Mouse (Mus musculus): ENCODE measurements around the gene Ccdc28a. TPM values are rescaled to one million over a fixed set of nuclear protein-coding genes. Genes with fewer than 3 reads are reported as not detected.
A peak's percentile ranks its signal among the peaks of the same experiment; 100 is the strongest.

The Ccdc28a gene
- polyA plus RNA-seq, 1 experiment from 2014 or later, result 19.1 TPM

DNA sequence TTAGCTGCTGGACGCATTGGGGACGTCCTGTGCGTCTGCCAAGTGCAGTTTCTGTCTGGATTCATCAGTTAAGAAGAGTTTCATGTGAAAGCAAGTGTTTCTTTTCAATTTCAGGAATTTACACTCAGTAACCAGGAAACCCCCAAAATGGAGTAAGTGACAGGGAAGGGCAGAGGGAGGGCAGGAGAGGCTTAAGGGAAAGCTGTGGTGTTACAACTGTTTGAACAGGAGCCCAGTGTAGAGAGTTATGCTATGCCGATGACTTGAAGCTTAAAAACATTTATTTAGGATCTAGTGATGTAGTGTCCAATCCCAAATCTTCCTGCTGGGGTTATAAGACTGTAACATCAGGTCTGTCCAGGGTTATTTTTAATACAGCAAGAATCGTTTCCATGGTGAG is 20.7 kb downstream of the Ccdc28a start:
- WGBS, result 73% methylated on average over 5 of the region's 5 CpGs
- no peak overlapping the region for H3K4me3 ChIP-seq (replicated peaks)
- no peak for ATAC-seq (ENCODE audit: insufficient number of reproducible peaks, low FRiP score, low TSS enrichment, low read depth)

DNA sequence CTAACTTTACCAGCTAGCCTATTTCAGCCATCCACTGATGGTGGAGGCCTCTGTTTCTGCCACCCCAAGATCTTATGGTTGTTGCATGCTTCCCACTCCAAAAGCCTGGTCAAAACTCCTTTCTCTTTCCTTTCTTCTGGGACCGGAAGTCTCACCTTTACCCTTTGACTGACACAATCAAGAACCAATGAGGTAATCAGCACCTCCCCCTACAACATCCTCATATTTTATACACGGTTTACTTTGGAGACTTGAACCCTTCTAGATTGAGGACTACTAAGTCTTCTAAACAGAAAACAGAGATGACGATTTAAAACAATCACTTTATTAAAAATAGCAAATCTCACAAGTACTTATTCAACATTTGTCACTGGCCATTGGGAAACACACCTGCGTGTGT is 21.4 kb downstream of the Ccdc28a start:
- Histone ChIP-seq H3K9me3 (replicated peaks) (no peaks in the 10 kb centered on the region), H3K36me3 (no peaks in the 10 kb centered on the region), H3K9ac (no peak overlapping the region), H3K27ac (replicated peaks) (0 out of 2 replicates have a peak overlapping the region, but pooled peaks have one; percentile 0), H3K4me3 (replicated peaks) (no peak overlapping the region), H3K4me2 (replicated peaks) (no peak overlapping the region), H3K4me1 (peaks cover 8% of the 10 kb centered on the region; the same call in 1 of the 2 replicates), H3K27me3 (no peaks in the 10 kb centered on the region)
- WGBS, result 76% methylated on average over 4 of the region's 4 CpGs
- no peak for ATAC-seq (ENCODE audit: insufficient number of reproducible peaks, low FRiP score, low TSS enrichment, low read depth)

More for the DNA sequence above, 20.7 kb downstream of the Ccdc28a start:
- H3K9me3 ChIP-seq (replicated peaks), result no peaks in the 10 kb centered on the region
- H3K4me1 ChIP-seq, result peaks cover 8% of the 10 kb centered on the region; the same call in 1 of the 2 replicates
- H3K27ac ChIP-seq (replicated peaks), result no peak overlapping the region
- no peak overlapping the region for H3K4me2 ChIP-seq (replicated peaks)
- no peaks in the 10 kb centered on the region for H3K27me3 ChIP-seq
- H3K36me3 ChIP-seq, result no peaks in the 10 kb centered on the region
- no peak overlapping the region for H3K9ac ChIP-seq

DNA sequence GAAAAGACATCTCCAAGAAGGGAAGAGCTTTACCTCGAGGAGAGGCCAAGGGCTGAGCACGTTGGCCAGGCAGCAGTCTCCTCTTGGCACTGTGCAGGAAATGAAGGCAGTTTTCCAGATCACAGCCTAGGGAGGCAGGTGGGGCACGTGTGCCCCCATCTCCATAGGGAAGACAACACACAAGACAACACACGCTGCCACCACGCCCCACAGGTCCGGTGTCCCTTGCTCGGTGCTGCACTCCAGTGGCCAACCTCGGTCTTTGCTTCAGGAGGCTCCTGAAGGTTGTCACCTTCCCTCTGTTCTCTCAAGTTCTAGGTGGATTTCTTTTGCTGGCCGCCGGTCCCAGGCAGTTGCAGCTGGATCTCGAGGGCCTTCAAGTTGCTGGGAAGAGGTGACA is 24.1 kb downstream of the Ccdc28a start, which contains the start of gene Ect2l:
TSS of gene Ect2l (minus strand) at position 165 of the 400 bp plus-strand sequence.
- WGBS, result 11% methylated on average over 11 of the region's 11 CpGs
- 0 out of 2 replicates have a peak, but pooled peaks have one; percentile 65 for ATAC-seq (ENCODE audit: insufficient number of reproducible peaks, low FRiP score, low TSS enrichment, low read depth)
- Histone ChIP-seq H3K27ac (replicated peaks) (no peak within 1 kb of the TSS), H3K4me2 (replicated peaks) (0 out of 2 replicates have a peak within 1 kb of the TSS, but pooled peaks have one; percentile 4), H3K27me3 (no peaks in the 10 kb centered on the region), H3K36me3 (no peaks in the 10 kb centered on the region), H3K9me3 (replicated peaks) (no peaks in the 10 kb centered on the region), H3K4me1 (peaks cover 8% of the 10 kb centered on the region; the same call in 1 of the 2 replicates), H3K9ac (no peak within 1 kb of the TSS), H3K4me3 (replicated peaks) (no peak within 1 kb of the TSS)

DNA sequence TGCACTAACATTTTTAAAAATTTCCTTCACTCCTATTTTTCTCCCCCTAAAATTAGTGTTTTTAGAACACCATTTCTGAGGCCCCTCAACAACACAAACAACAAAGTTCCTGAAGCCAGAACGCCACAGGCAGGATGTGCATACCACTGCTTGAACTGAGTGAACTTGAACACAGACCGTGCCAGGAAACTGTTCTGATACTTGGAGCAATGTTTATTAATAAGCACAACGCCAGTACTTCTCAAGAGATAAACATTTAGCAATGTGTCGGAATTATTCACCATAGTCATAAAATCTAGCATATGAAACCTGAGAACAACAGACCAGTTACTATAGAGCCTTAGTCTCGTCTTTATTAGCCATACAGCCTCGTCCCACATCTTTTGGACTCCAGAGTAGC is 24.7 kb downstream of the Ccdc28a start:
- Histone ChIP-seq H3K9me3 (replicated peaks) (no peaks in the 10 kb centered on the region), H3K9ac (no peak overlapping the region), H3K27me3 (no peaks in the 10 kb centered on the region), H3K4me1 (peaks cover 8% of the 10 kb centered on the region; the same call in 1 of the 2 replicates), H3K4me3 (replicated peaks) (no peak overlapping the region), H3K36me3 (no peaks in the 10 kb centered on the region), H3K4me2 (replicated peaks) (no peak overlapping the region), H3K27ac (replicated peaks) (no peak overlapping the region)
- no peak for ATAC-seq (ENCODE audit: insufficient number of reproducible peaks, low FRiP score, low TSS enrichment, low read depth)
- WGBS, result 62% methylated on average over 6 of the region's 6 CpGs

- no peak for ATAC-seq (ENCODE audit: insufficient number of reproducible peaks, low FRiP score, low TSS enrichment, low read depth)
- H3K4me3 ChIP-seq (replicated peaks), result no peak overlapping the region
- H3K36me3 ChIP-seq, result no peaks in the 10 kb centered on the region
- 12% methylated on average over 7 of the region's 7 CpGs for WGBS
- H3K27me3 ChIP-seq, result no peaks in the 10 kb centered on the region
- no peaks in the 10 kb centered on the region for H3K9me3 ChIP-seq (replicated peaks)
- H3K9ac ChIP-seq, result no peak overlapping the region
- no peak overlapping the region for H3K27ac ChIP-seq (replicated peaks)
- no peaks in the 10 kb centered on the region for H3K4me1 ChIP-seq
- no peak overlapping the region for H3K4me2 ChIP-seq (replicated peaks)
These were observed 30.7 kb downstream of the Ccdc28a start for GRCm38 (mm10) chr10:18204067-18204466.

DNA sequence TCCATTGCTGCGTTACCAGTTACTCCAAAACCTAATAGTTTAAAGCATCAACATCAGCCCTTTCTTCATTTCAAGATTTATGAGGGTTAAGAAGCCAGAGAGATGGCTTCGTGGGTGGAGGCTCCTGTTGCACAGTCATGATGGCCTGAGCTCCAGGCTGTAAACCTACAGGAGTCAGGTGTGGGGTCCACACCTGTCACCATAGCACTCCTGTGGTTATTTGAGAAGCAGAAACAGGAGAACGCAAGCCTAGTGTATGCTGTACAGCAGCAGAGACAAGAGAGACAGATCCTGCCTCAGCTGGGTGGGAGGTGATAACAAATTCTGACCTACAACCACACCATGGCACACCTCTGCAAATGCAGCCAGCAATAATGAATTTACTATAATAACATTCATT is 32.4 kb downstream of the Ccdc28a start:
- Histone ChIP-seq H3K4me3 (replicated peaks) (no peak overlapping the region), H3K27me3 (no peaks in the 10 kb centered on the region), H3K9ac (no peak overlapping the region), H3K36me3 (no peaks in the 10 kb centered on the region), H3K9me3 (replicated peaks) (no peaks in the 10 kb centered on the region), H3K27ac (replicated peaks) (no peak overlapping the region), H3K4me2 (replicated peaks) (no peak overlapping the region), H3K4me1 (no peaks in the 10 kb centered on the region)
- no peak for ATAC-seq (ENCODE audit: insufficient number of reproducible peaks, low FRiP score, low TSS enrichment, low read depth)
- 70% methylated on average over 3 of the region's 3 CpGs for WGBS

DNA sequence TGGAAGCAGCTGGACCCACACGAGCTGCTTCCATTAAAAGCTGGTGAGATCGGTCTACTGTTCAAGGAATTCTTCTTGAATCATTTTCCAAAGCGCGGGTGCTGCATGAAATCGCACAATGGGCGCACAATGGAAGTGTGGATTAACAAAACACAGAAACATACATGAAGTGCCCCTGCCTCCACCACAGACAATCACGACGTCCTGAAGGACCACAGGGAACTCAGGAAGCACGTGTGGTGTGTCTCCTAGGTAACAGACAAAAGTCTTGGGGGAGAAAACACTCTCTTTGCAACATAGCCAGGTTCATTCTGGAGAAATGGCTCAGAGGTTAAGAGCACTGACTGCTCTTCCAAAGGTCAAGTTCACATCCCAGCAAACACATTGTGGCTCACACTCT is 34.1 kb downstream of the Ccdc28a start:
- Histone ChIP-seq H3K9me3 (replicated peaks) (no peaks in the 10 kb centered on the region), H3K9ac (no peak overlapping the region), H3K4me3 (replicated peaks) (no peak overlapping the region), H3K36me3 (no peaks in the 10 kb centered on the region), H3K4me1 (no peaks in the 10 kb centered on the region), H3K27me3 (no peaks in the 10 kb centered on the region), H3K27ac (replicated peaks) (no peak overlapping the region), H3K4me2 (replicated peaks) (no peak overlapping the region)
- no peak for ATAC-seq (ENCODE audit: insufficient number of reproducible peaks, low FRiP score, low TSS enrichment, low read depth)
- WGBS, result 68% methylated on average over 9 of the region's 9 CpGs

DNA sequence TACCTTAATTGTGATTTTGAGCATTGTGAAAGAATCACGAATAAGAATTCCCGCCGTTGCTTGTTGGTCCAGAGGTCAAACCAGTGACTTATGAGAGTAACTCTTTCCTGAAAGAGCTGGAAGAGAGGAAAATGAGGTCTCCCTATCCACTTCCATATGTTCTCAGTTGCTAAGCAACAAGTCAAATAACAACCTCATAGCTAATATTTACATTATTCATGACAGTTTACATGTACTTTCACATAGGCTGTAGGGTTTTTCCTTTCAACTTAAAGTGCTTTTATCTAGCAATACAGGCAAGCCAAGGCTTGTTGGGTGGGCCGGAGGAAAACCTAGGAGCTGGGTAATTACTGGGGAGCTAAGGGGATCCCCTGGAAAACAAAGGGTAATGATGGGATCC is 34.9 kb downstream of the Ccdc28a start:
- WGBS, result 61% methylated on average over 4 of the region's 4 CpGs

DNA sequence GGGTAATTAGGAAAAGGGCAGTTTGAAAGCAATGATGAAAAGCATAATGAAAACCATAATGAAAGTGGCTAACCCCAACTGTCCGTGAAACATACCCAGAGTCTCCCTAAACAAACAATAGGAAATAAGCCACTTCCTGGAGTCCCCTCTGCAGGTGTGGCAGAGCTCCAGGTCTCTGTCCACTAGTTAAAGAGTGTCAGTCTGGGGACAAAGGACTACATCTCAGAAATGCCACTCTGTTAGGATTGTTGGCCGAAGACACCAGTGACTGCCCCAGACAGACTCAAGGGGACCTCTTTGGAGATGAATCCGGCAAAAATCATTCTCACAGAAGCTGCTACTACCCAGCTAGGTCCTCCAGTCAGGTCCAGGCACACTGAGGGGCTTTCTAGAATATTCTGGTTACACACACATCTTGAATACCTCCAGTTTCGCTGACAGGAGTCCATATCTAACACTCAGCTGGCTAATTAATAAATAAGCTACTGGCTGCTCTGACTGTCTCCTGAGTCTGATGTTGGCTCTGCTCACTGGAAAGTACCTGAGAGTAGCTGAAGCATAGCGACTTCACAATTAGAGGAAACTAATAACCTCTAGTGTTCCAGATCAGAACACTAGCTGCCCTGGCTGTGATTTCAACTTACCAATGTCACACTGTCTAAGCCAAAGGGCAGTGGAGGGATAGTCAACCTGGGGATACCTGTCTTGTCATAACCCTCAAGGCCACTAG is 36.3 kb downstream of the Ccdc28a start:
- Histone ChIP-seq H3K27me3 (no peaks in the 10 kb centered on the region), H3K4me1 (no peaks in the 10 kb centered on the region), H3K9me3 (replicated peaks) (no peaks in the 10 kb centered on the region), H3K9ac (no peak overlapping the region), H3K4me2 (replicated peaks) (no peak overlapping the region), H3K36me3 (no peaks in the 10 kb centered on the region), H3K27ac (replicated peaks) (no peak overlapping the region), H3K4me3 (replicated peaks) (no peak overlapping the region)
- 76% methylated on average over 5 of the region's 5 CpGs for WGBS
- no peak for ATAC-seq (ENCODE audit: insufficient number of reproducible peaks, low FRiP score, low TSS enrichment, low read depth)

More for the DNA sequence above, 34.9 kb downstream of the Ccdc28a start:
- no peak for ATAC-seq (ENCODE audit: insufficient number of reproducible peaks, low FRiP score, low TSS enrichment, low read depth)
- Histone ChIP-seq H3K27me3 (no peaks in the 10 kb centered on the region), H3K9me3 (replicated peaks) (no peaks in the 10 kb centered on the region), H3K4me2 (replicated peaks) (no peak overlapping the region), H3K9ac (no peak overlapping the region), H3K4me1 (no peaks in the 10 kb centered on the region), H3K36me3 (no peaks in the 10 kb centered on the region), H3K27ac (replicated peaks) (no peak overlapping the region), H3K4me3 (replicated peaks) (no peak overlapping the region)

GRCm38 (mm10) chr10:18197206-18197979 is 37.4 kb downstream of the Ccdc28a start:
- no peaks in the 10 kb centered on the region for H3K9me3 ChIP-seq (replicated peaks)
- peak overlapping the region; percentile 48; the same call in 1 of the 2 replicates for H3K27ac ChIP-seq (replicated peaks)
- H3K4me3 ChIP-seq (replicated peaks), result peak overlapping the region; percentile 39
- no peaks in the 10 kb centered on the region for H3K36me3 ChIP-seq
- 39% methylated on average over 14 of the region's 14 CpGs for WGBS
- H3K4me1 ChIP-seq, result no peaks in the 10 kb centered on the region
- peak overlapping the region; percentile 60 for H3K4me2 ChIP-seq (replicated peaks)
- no peaks in the 10 kb centered on the region for H3K27me3 ChIP-seq
- 0 out of 2 replicates have a peak overlapping the region, but pooled peaks have one; percentile 18 for H3K9ac ChIP-seq
- no peak for ATAC-seq (ENCODE audit: insufficient number of reproducible peaks, low FRiP score, low TSS enrichment, low read depth)

DNA sequence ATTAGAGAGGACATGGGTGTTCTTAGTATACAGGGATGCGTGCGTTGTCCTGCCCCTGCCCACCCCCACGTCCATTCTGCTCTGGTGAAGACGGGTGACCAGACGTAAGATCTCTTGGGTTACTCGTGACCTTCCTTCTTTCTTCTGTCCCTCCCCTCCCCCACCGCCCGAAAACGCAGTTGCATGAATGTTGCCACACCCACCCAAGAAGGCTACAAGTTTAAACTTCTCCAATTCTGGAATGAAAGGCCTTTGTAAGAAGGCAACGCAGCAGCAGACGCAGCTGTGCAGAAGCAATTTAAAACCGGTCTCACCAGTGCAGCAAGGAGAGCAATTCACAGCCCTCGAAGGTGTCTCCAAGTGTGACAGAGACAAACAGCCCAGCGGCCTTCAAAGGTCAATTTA is 40.1 kb downstream of the Ccdc28a start:
- ATAC-seq (ENCODE audit: insufficient number of reproducible peaks, low FRiP score, low TSS enrichment, low read depth), result 0 out of 2 replicates have a peak, but pooled peaks have one; percentile 56
- Histone ChIP-seq H3K27ac (replicated peaks) (peak overlapping the region; percentile 83), H3K4me2 (replicated peaks) (0 out of 2 replicates have a peak overlapping the region, but pooled peaks have one; percentile 17)

More for the DNA sequence above, 40.1 kb downstream of the Ccdc28a start:
- H3K36me3 ChIP-seq, result no peaks in the 10 kb centered on the region
- H3K9ac ChIP-seq, result no peak overlapping the region
- peaks cover 7% of the 10 kb centered on the region; the same call in 1 of the 2 replicates for H3K4me1 ChIP-seq
- H3K9me3 ChIP-seq (replicated peaks), result no peaks in the 10 kb centered on the region
- H3K27me3 ChIP-seq, result no peaks in the 10 kb centered on the region
- H3K4me3 ChIP-seq (replicated peaks), result no peak overlapping the region; the same call in 1 of the 2 replicates
- 42% methylated on average over 14 of the region's 14 CpGs for WGBS

All from embryonic facial prominence, embryonic 15.5 days (tissue).